Mouse (Mus musculus) mature B cell (primary cell): ENCODE results near the gene Macc1.

Source experiments
- in situ Hi-C: fragments of 300-500 bp; cut with MboI; formaldehyde crosslinking; loops from 2 replicates; pipeline ENCODE4 v1.14.3; 2019

Gene Macc1

GRCm38 (mm10) chr12:119386650-119387049 lies 72.6 kb downstream of the Macc1 start:
- in situ Hi-C loops: no loop called here

GRCm38 (mm10) chr12:119387925-119388324 lies 73.9 kb downstream of the Macc1 start:
- in situ Hi-C loops: no loop called here

- in situ Hi-C loops: no loop called here
Measured at GRCm38 (mm10) chr12:119390192-119390684, 76.2 kb downstream of the Macc1 start.

- in situ Hi-C loops: no loop called here
Measured at GRCm38 (mm10) chr12:119398046-119398659, 84.1 kb downstream of the Macc1 start.

GRCm38 (mm10) chr12:119402273-119402672 lies 88.2 kb downstream of the Macc1 start:
- in situ Hi-C loops: no loop called here

- in situ Hi-C loops: no loop called here
Measured at GRCm38 (mm10) chr12:119402796-119403195, 88.7 kb downstream of the Macc1 start.

- in situ Hi-C loops: no loop called here
Measured at GRCm38 (mm10) chr12:119404810-119405209, 90.7 kb downstream of the Macc1 start.

GRCm38 (mm10) chr12:119410522-119410921 lies 96.5 kb downstream of the Macc1 start:
- in situ Hi-C loops: no loop called here

GRCm38 (mm10) chr12:119410956-119411355 lies 96.9 kb downstream of the Macc1 start:
- in situ Hi-C loops: no loop called here

GRCm38 (mm10) chr12:119411982-119412381 lies 97.9 kb downstream of the Macc1 start:
- in situ Hi-C loops: no loop called here

- in situ Hi-C loops: no loop called here
Measured at GRCm38 (mm10) chr12:119415900-119416299, 101.8 kb downstream of the Macc1 start.

GRCm38 (mm10) chr12:119425749-119426148 lies 111.7 kb downstream of the Macc1 start:
- in situ Hi-C loops: no loop called here

GRCm38 (mm10) chr12:119426182-119426886 lies 112.3 kb downstream of the Macc1 start:
- in situ Hi-C loops: no loop called here

- in situ Hi-C loops: no loop called here
Measured at GRCm38 (mm10) chr12:119426887-119427204, 112.8 kb downstream of the Macc1 start.

- in situ Hi-C loops: no loop called here
Measured at GRCm38 (mm10) chr12:119440720-119441119, 126.7 kb downstream of the Macc1 start.

- in situ Hi-C loops: no loop called here
Measured at GRCm38 (mm10) chr12:119450116-119450515, 136.0 kb downstream of the Macc1 start.

- in situ Hi-C loops: no loop called here
Measured at GRCm38 (mm10) chr12:119451232-119451631, 137.2 kb downstream of the Macc1 start.

- in situ Hi-C loops: no loop called here
Measured at GRCm38 (mm10) chr12:119454076-119454475, 140.0 kb downstream of the Macc1 start.

- in situ Hi-C loops: no loop called here
Measured at GRCm38 (mm10) chr12:119464040-119464939, 150.2 kb downstream of the Macc1 start.

GRCm38 (mm10) chr12:119464940-119465245 lies 150.8 kb downstream of the Macc1 start:
- in situ Hi-C loops: no loop called here

GRCm38 (mm10) chr12:119467656-119468055 lies 153.6 kb downstream of the Macc1 start:
- in situ Hi-C loops: no loop called here

- in situ Hi-C loops: no loop called here
Measured at GRCm38 (mm10) chr12:119470260-119470659, 156.2 kb downstream of the Macc1 start.

GRCm38 (mm10) chr12:119483296-119483695 lies 169.2 kb downstream of the Macc1 start:
- in situ Hi-C loops: no loop called here
